Mouse (Mus musculus): ENCODE data around the gene Lsg1. TPM values are rescaled to one million over a fixed set of nuclear protein-coding genes. Genes with fewer than 3 reads are reported as not detected.

Gene Lsg1
- polyA plus RNA-seq, 1 experiment from 2014 or later: 79.4 TPM

- Histone ChIP-seq H3K27ac (ENCODE audit: low read depth, low read length) (no peak overlapping the region), H3K36me3 (ENCODE audit: control insufficient read depth, insufficient read depth, low read length) (no peaks in the 10 kb centered on the region), H3K4me2 (ENCODE audit: low read depth) (no peak overlapping the region), H3K27me3 (ENCODE audit: control insufficient read depth, insufficient read depth, low read length) (no peaks in the 10 kb centered on the region), H3K9ac (ENCODE audit: low read length) (no peak overlapping the region), H3K4me1 (ENCODE audit: control insufficient read depth, insufficient read depth, low read length) (no peaks in the 10 kb centered on the region), H3K4me3 (ENCODE audit: low read depth, low read length) (no peak overlapping the region), H3K9me3 (ENCODE audit: control insufficient read depth, low read length) (no peaks in the 10 kb centered on the region)
- no peak for DNase-seq (ENCODE audit: low spot score)
- ATAC-seq (ENCODE audit: insufficient read depth, low FRiP score, low TSS enrichment): no peak
- 14% methylated on average over 6 of the region's 6 CpGs for WGBS
These were observed 27.4 kb upstream of the Lsg1 start for GRCm38 (mm10) chr16:30614705-30615317.

- 7% methylated on average over 5 of the region's 5 CpGs for WGBS
- ATAC-seq (ENCODE audit: insufficient read depth, low FRiP score, low TSS enrichment): no peak
- H3K27me3 ChIP-seq (ENCODE audit: control insufficient read depth, insufficient read depth, low read length): no peaks in the 10 kb centered on the region
These were observed 26.7 kb upstream of the Lsg1 start for GRCm38 (mm10) chr16:30614122-30614521.

GRCm38 (mm10) chr16:30613122-30613521 lies 25.7 kb upstream of the Lsg1 start:
- no peaks in the 10 kb centered on the region for H3K36me3 ChIP-seq (ENCODE audit: control insufficient read depth, insufficient read depth, low read length)
- H3K4me2 ChIP-seq (ENCODE audit: low read depth): no peak overlapping the region
- H3K9me3 ChIP-seq (ENCODE audit: control insufficient read depth, low read length): no peaks in the 10 kb centered on the region
- no peak for DNase-seq (ENCODE audit: low spot score)
- H3K27me3 ChIP-seq (ENCODE audit: control insufficient read depth, insufficient read depth, low read length): no peaks in the 10 kb centered on the region
- H3K9ac ChIP-seq (ENCODE audit: low read length): no peak overlapping the region
- no peak overlapping the region for H3K4me3 ChIP-seq (ENCODE audit: low read depth, low read length)
- H3K4me1 ChIP-seq (ENCODE audit: control insufficient read depth, insufficient read depth, low read length): no peaks in the 10 kb centered on the region
- no peak for ATAC-seq (ENCODE audit: insufficient read depth, low FRiP score, low TSS enrichment)
- no peak overlapping the region for H3K27ac ChIP-seq (ENCODE audit: low read depth, low read length)
- 77% methylated on average over 7 of the region's 7 CpGs for WGBS

More at GRCm38 (mm10) chr16:30614122-30614521, 26.7 kb upstream of the Lsg1 start:
- no peak overlapping the region for H3K4me3 ChIP-seq (ENCODE audit: low read depth, low read length)
- H3K4me1 ChIP-seq (ENCODE audit: control insufficient read depth, insufficient read depth, low read length): no peaks in the 10 kb centered on the region
- H3K9me3 ChIP-seq (ENCODE audit: control insufficient read depth, low read length): no peaks in the 10 kb centered on the region
- H3K36me3 ChIP-seq (ENCODE audit: control insufficient read depth, insufficient read depth, low read length): no peaks in the 10 kb centered on the region
- no peak overlapping the region for H3K9ac ChIP-seq (ENCODE audit: low read length)
- no peak overlapping the region for H3K27ac ChIP-seq (ENCODE audit: low read depth, low read length)
- DNase-seq (ENCODE audit: low spot score): no peak
- H3K4me2 ChIP-seq (ENCODE audit: low read depth): no peak overlapping the region

GRCm38 (mm10) chr16:30611331-30611730 lies 23.9 kb upstream of the Lsg1 start:
- H3K4me3 ChIP-seq (ENCODE audit: low read depth, low read length): no peak overlapping the region
- no peak for DNase-seq (ENCODE audit: low spot score)
- no peak overlapping the region for H3K9ac ChIP-seq (ENCODE audit: low read length)
- H3K4me2 ChIP-seq (ENCODE audit: low read depth): no peak overlapping the region
- WGBS: 80% methylated on average over 5 of the region's 5 CpGs
- ATAC-seq (ENCODE audit: insufficient read depth, low FRiP score, low TSS enrichment): no peak
- H3K9me3 ChIP-seq (ENCODE audit: control insufficient read depth, low read length): no peaks in the 10 kb centered on the region
- H3K27me3 ChIP-seq (ENCODE audit: control insufficient read depth, insufficient read depth, low read length): no peaks in the 10 kb centered on the region
- no peak overlapping the region for H3K27ac ChIP-seq (ENCODE audit: low read depth, low read length)
- no peaks in the 10 kb centered on the region for H3K4me1 ChIP-seq (ENCODE audit: control insufficient read depth, insufficient read depth, low read length)
- no peaks in the 10 kb centered on the region for H3K36me3 ChIP-seq (ENCODE audit: control insufficient read depth, insufficient read depth, low read length)

GRCm38 (mm10) chr16:30607868-30608267 lies 20.5 kb upstream of the Lsg1 start:
- no peak for ATAC-seq (ENCODE audit: insufficient read depth, low FRiP score, low TSS enrichment)
- Histone ChIP-seq H3K4me3 (ENCODE audit: low read depth, low read length) (no peak overlapping the region), H3K27me3 (ENCODE audit: control insufficient read depth, insufficient read depth, low read length) (no peaks in the 10 kb centered on the region), H3K27ac (ENCODE audit: low read depth, low read length) (no peak overlapping the region), H3K9me3 (ENCODE audit: control insufficient read depth, low read length) (no peaks in the 10 kb centered on the region), H3K9ac (ENCODE audit: low read length) (no peak overlapping the region), H3K36me3 (ENCODE audit: control insufficient read depth, insufficient read depth, low read length) (no peaks in the 10 kb centered on the region), H3K4me1 (ENCODE audit: control insufficient read depth, insufficient read depth, low read length) (peaks cover 6% of the 10 kb centered on the region), H3K4me2 (ENCODE audit: low read depth) (no peak overlapping the region)
- no peak for DNase-seq (ENCODE audit: low spot score)
- WGBS: 87% methylated on average over 3 of the region's 3 CpGs

- no peak for DNase-seq (ENCODE audit: low spot score)
- no peaks in the 10 kb centered on the region for H3K36me3 ChIP-seq (ENCODE audit: control insufficient read depth, insufficient read depth, low read length)
- no peak overlapping the region for H3K9ac ChIP-seq (ENCODE audit: low read length)
- H3K4me2 ChIP-seq (ENCODE audit: low read depth): no peak overlapping the region
- no peak for ATAC-seq (ENCODE audit: insufficient read depth, low FRiP score, low TSS enrichment)
- H3K9me3 ChIP-seq (ENCODE audit: control insufficient read depth, low read length): no peaks in the 10 kb centered on the region
- WGBS: 61% methylated on average over 6 of the region's 6 CpGs
- H3K4me1 ChIP-seq (ENCODE audit: control insufficient read depth, insufficient read depth, low read length): peaks cover 15% of the 10 kb centered on the region
- peaks cover 6% of the 10 kb centered on the region; the same call in 1 of the 2 replicates for H3K27me3 ChIP-seq (ENCODE audit: control insufficient read depth, insufficient read depth, low read length)
- no peak overlapping the region for H3K27ac ChIP-seq (ENCODE audit: low read depth, low read length)
- no peak overlapping the region for H3K4me3 ChIP-seq (ENCODE audit: low read depth, low read length)
These were observed 18.1 kb upstream of the Lsg1 start for GRCm38 (mm10) chr16:30605528-30605927.

- Histone ChIP-seq H3K9ac (ENCODE audit: low read length) (no peak overlapping the region), H3K4me3 (ENCODE audit: low read depth, low read length) (no peak overlapping the region), H3K4me1 (ENCODE audit: control insufficient read depth, insufficient read depth, low read length) (peaks cover 15% of the 10 kb centered on the region), H3K27ac (ENCODE audit: low read depth, low read length) (no peak overlapping the region), H3K9me3 (ENCODE audit: control insufficient read depth, low read length) (no peaks in the 10 kb centered on the region), H3K27me3 (ENCODE audit: control insufficient read depth, insufficient read depth, low read length) (peaks cover 6% of the 10 kb centered on the region; the same call in 1 of the 2 replicates), H3K4me2 (ENCODE audit: low read depth) (no peak overlapping the region), H3K36me3 (ENCODE audit: control insufficient read depth, insufficient read depth, low read length) (no peaks in the 10 kb centered on the region)
- no peak for ATAC-seq (ENCODE audit: insufficient read depth, low FRiP score, low TSS enrichment)
- DNase-seq (ENCODE audit: low spot score): no peak
- WGBS: 78% methylated on average over 7 of the region's 7 CpGs
These were observed 17.4 kb upstream of the Lsg1 start for GRCm38 (mm10) chr16:30604807-30605137.

GRCm38 (mm10) chr16:30604061-30604806 lies 16.8 kb upstream of the Lsg1 start:
- DNase-seq (ENCODE audit: low spot score) (no peak), ATAC-seq (ENCODE audit: insufficient read depth, low FRiP score, low TSS enrichment) (no peak)
- Histone ChIP-seq H3K9me3 (ENCODE audit: control insufficient read depth, low read length) (no peaks in the 10 kb centered on the region), H3K36me3 (ENCODE audit: control insufficient read depth, insufficient read depth, low read length) (no peaks in the 10 kb centered on the region), H3K27me3 (ENCODE audit: control insufficient read depth, insufficient read depth, low read length) (peaks cover 6% of the 10 kb centered on the region; the same call in 1 of the 2 replicates), H3K4me2 (ENCODE audit: low read depth) (no peak overlapping the region), H3K4me3 (ENCODE audit: low read depth, low read length) (no peak overlapping the region), H3K4me1 (ENCODE audit: control insufficient read depth, insufficient read depth, low read length) (peaks cover 15% of the 10 kb centered on the region), H3K27ac (ENCODE audit: low read depth, low read length) (no peak overlapping the region), H3K9ac (ENCODE audit: low read length) (no peak overlapping the region)
- 79% methylated on average over 16 of the region's 16 CpGs for WGBS

- Histone ChIP-seq H3K4me3 (ENCODE audit: low read depth, low read length) (no peak overlapping the region), H3K9me3 (ENCODE audit: control insufficient read depth, low read length) (no peaks in the 10 kb centered on the region), H3K9ac (ENCODE audit: low read length) (no peak overlapping the region; the same call in 1 of the 2 replicates), H3K4me2 (ENCODE audit: low read depth) (no peak overlapping the region; the same call in 1 of the 2 replicates), H3K4me1 (ENCODE audit: control insufficient read depth, insufficient read depth, low read length) (peaks cover 15% of the 10 kb centered on the region), H3K27me3 (ENCODE audit: control insufficient read depth, insufficient read depth, low read length) (peaks cover 6% of the 10 kb centered on the region; the same call in 1 of the 2 replicates), H3K36me3 (ENCODE audit: control insufficient read depth, insufficient read depth, low read length) (no peaks in the 10 kb centered on the region), H3K27ac (ENCODE audit: low read depth, low read length) (no peak overlapping the region)
- ATAC-seq (ENCODE audit: insufficient read depth, low FRiP score, low TSS enrichment): no peak
- 42% methylated on average over 9 of the region's 9 CpGs for WGBS
- peak; percentile 31 for DNase-seq (ENCODE audit: low spot score)
These were observed 16.1 kb upstream of the Lsg1 start for GRCm38 (mm10) chr16:30603531-30603842.

All from neural tube, embryonic 11.5 days (tissue).